Mouse (Mus musculus): Measurements from ENCODE around the gene Atf6.

The Atf6 gene

GRCm38 (mm10) chr1:170850007-170850406 is 17.6 kb downstream of the Atf6 start:
- no peak for DNase-seq (ENCODE audit: inconsistent ontology term)

- no peak for DNase-seq (ENCODE audit: inconsistent ontology term)
These were observed 21.9 kb downstream of the Atf6 start for GRCm38 (mm10) chr1:170845448-170846307.

GRCm38 (mm10) chr1:170844380-170844779 is 23.2 kb downstream of the Atf6 start:
- no peak for DNase-seq (ENCODE audit: inconsistent ontology term)

- DNase-seq (ENCODE audit: inconsistent ontology term) = peak; percentile 52
These were observed 27.9 kb downstream of the Atf6 start for GRCm38 (mm10) chr1:170839685-170840084.

- peak; percentile 37 for DNase-seq (ENCODE audit: inconsistent ontology term)
These were observed 32.8 kb downstream of the Atf6 start for GRCm38 (mm10) chr1:170834756-170835155.

GRCm38 (mm10) chr1:170829781-170830180 is 37.8 kb downstream of the Atf6 start:
- no peak for DNase-seq (ENCODE audit: inconsistent ontology term)

GRCm38 (mm10) chr1:170829344-170829743 is 38.2 kb downstream of the Atf6 start:
- no peak for DNase-seq (ENCODE audit: inconsistent ontology term)

GRCm38 (mm10) chr1:170820103-170820814 is 47.3 kb downstream of the Atf6 start:
- no peak for DNase-seq (ENCODE audit: inconsistent ontology term)

GRCm38 (mm10) chr1:170815287-170816004 is 52.1 kb downstream of the Atf6 start:
- no peak for DNase-seq (ENCODE audit: inconsistent ontology term)

- DNase-seq (ENCODE audit: inconsistent ontology term) = no peak
These were observed 54.7 kb downstream of the Atf6 start for GRCm38 (mm10) chr1:170812822-170813221.

GRCm38 (mm10) chr1:170807600-170808270 is 59.8 kb downstream of the Atf6 start:
- DNase-seq (ENCODE audit: inconsistent ontology term) = peak; percentile 92

GRCm38 (mm10) chr1:170804721-170805120 is 62.9 kb downstream of the Atf6 start:
- DNase-seq (ENCODE audit: inconsistent ontology term) = peak; percentile 20

GRCm38 (mm10) chr1:170802669-170803068 is 64.9 kb downstream of the Atf6 start:
- DNase-seq (ENCODE audit: inconsistent ontology term) = no peak

- no peak for DNase-seq (ENCODE audit: inconsistent ontology term)
These were observed 66.9 kb downstream of the Atf6 start for GRCm38 (mm10) chr1:170800694-170801093.

- no peak for DNase-seq (ENCODE audit: inconsistent ontology term)
These were observed 71.7 kb downstream of the Atf6 start for GRCm38 (mm10) chr1:170795741-170796347.

GRCm38 (mm10) chr1:170791542-170791941 is 76.0 kb downstream of the Atf6 start:
- no peak for DNase-seq (ENCODE audit: inconsistent ontology term)

- DNase-seq (ENCODE audit: inconsistent ontology term) = peak; percentile 89
These were observed 76.6 kb downstream of the Atf6 start for GRCm38 (mm10) chr1:170791001-170791400.

GRCm38 (mm10) chr1:170787643-170788042 is 79.9 kb downstream of the Atf6 start:
- no peak for DNase-seq (ENCODE audit: inconsistent ontology term)

- no peak for DNase-seq (ENCODE audit: inconsistent ontology term)
These were observed 80.8 kb downstream of the Atf6 start for GRCm38 (mm10) chr1:170786570-170787341.

- no peak for DNase-seq (ENCODE audit: inconsistent ontology term)
These were observed 89.9 kb downstream of the Atf6 start for GRCm38 (mm10) chr1:170777688-170778087.
